Mouse (Mus musculus): ENCODE results near the gene Mtmr12.

DNA sequence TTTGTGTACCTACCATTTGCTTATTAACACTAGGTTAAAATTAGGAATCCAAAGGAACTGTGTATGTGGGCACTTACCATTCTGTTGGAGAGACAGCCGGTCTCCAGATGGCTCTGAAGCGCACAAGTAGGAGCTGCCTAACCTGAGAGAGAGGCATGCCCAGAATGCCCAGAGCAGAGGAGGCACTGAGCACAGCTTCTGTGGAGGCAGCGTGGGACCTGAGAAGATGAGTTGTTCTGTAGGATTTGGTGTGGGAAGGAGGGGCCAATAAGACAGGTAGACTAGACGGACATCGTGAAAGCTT is 10.5 kb downstream of the Mtmr12 start:
- TF ChIP-seq CTCF (IDR thresholded peaks at IDR 0.05; ENCODE audit: low read depth) = no peak
- TF ChIP-seq EP300 (IDR thresholded peaks at IDR 0.05; ENCODE audit: low read depth) = no peak
